Mouse (Mus musculus) frontal cortex, adult (tissue): ENCODE data around the gene Zeb2.
A peak's percentile ranks its signal among the peaks of the same experiment; 100 is the strongest.

Source experiments
- ATAC-seq: cut with Nextera tagmentation; 2 replicates; pipeline ENCODE4 v1.9.2; 2017; ENCODE audit warnings: mild to moderate bottlenecking, moderate library complexity, mixed read lengths; ENCODE audit not compliant: low TSS enrichment

Zeb2 gene

DNA sequence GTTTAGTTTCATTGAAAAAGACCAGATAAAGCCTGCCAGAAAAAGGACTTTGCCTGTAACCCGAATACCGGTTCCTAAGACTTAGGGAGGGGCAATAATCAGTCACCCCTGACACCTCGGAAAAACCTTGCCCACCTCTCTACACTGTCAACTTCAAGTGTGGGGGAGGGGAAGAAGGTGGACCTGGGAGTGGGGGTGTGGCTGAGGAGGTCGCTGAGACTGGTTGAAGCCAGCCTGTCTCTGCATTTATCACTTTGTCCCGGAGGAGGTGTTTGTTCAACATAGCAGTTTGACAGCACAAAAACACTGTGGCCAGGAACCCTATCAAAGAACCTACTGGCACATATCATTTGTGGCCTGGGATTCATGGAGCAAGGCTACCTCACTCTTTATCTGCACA is 19.2 kb downstream of the Zeb2 start:
- no peak for ATAC-seq

DNA sequence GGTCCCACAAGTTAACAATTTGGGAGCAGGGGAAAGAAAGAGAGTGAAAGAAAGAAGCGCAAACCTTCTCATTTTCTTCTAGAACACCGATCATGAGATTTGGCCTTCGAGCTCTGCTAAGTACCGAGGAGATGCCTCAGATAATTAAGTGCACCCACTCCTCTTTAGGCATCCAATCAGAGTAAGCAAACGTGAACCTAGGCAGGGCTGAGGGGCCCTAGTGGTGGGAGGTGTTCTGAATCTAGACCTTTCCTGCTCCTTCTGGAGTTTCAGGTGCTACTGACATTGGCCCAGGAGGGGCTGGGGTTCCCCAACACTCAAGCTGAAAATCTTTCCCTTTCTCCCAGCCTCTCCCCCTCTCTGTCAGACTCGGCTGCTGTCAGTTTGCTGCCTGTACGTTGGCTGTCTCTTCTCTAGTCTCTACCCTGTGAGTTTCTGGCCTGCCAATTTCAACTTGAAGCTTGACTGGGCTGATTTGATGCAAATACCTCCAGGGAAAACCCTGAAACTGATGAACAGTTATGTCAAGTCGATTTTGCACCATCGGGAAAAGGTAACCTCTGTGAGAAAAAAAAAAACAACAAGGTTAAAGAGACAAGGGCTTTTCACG is 20.5 kb downstream of the Zeb2 start:
- ATAC-seq, result no peak

DNA sequence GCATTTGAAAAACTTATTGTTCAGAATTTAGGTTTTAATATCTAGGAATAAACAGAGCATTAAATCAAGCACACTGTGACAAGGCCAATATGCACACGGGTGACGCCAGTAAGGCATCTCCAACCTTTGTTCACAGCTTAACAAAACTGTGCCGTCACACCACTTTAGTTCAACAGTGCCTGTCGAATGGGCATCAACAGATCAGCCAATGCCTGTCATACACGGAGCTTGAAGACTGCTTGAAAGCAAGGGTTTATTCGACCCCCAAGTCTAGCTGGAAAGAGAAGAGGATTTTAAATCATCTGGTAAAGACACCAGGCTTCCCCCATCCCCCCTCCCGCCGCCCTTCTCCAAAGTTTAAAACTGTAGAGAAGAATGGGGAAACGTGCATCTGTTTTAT is 21.4 kb downstream of the Zeb2 start:
- no peak for ATAC-seq

DNA sequence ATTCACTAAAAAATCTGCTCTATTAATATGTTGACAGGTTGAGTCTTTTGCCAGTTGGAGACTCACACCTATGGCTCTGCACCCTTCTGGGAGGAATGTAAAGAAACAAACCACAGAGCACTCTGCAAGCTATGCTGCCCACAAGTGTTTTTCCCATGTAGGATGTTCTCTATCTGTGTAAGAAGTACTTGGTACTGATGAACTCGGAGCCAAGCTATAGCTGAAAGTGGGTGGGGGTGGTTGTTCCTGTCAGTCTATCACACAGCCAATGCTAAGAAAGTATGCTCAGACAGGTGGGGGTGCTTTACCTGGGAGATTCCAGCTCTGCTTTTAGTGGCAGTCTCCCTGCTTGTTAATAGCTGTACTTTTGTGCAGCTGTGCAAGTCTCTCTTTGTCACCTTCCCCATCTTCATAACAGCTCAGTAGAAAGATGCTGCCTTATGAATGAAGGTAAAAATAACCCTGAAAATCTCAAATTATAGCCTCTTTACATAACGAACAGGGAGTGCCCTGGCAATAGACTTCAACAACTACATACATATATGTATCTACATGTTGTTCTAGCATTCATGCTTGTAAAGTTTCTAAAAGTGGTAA is 22.7 kb downstream of the Zeb2 start:
- peak; percentile 18; the same call in 1 of the 2 replicates for ATAC-seq

DNA sequence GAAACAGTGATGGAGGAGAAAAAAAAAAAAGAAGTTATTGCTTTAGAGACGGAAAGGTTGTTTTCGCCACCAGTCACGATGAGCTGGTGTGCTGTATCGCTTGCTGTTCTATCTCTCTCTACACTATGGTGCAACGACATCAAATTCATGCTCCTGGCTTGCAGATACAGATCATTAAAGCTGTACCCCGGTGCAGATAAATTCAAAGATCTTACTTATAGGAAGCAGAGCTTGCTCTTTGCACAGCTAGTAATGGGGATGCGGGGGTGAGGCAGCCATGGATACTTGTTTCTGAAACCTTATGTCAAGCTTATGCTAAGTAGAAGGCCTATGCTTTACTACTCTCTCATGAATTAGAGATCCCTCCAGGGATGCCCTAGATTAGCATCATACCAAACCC is 23.7 kb downstream of the Zeb2 start:
- peak; percentile 19 for ATAC-seq

DNA sequence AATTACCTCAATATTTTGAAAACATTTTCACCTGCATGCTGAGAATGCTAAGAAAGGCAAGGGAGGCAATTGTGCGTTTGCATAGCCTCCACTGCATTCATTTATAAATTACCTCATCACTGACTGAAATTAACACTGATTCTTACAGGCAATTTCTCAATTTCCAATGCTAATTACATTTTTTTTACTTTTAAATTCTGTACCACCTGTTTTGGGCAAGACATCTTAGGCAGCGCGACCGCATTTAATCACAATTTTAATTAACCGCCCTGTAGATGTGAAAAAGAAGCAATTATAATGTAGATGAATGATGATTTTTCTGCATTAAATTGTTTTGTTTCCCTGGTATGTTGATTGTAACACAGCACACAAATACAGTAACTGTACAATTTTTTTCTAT is 24.5 kb downstream of the Zeb2 start:
- ATAC-seq, result no peak

DNA sequence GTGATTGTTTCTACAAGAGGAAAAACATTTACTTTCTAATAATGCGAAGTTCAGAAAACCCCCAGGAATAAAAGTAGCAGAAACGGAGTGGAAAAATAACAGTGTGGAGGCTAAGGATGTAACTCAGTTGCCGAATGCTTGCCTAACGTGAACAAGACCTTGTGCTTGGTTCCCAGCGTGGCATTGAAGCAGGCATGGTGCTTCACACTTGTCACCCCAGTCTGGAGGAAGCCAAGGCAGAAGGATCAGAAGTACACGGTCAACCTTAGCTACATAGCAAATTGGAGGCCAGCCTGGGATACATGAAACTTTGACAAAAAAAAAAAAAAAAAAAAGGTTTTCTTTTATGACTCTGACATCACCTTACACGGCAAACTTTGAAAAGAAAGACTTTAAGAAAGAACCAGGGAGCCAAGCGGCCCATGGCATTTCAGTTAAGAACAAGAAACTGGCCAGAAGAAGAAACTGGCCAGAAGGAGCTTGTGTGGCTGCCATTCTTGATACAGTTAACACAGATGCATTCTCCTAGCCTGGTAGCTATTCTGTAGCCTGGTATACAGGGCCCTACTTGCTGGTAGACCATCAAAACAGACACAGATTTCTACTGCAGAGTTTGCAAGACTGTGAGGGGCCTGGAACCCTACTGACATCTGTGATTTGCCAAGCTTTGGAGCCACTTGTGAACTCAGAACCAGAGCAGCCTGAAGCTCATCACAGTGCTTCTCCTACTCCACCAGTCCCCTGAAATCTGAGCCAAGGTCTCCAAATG is 26.5 kb downstream of the Zeb2 start:
- ATAC-seq, result no peak

DNA sequence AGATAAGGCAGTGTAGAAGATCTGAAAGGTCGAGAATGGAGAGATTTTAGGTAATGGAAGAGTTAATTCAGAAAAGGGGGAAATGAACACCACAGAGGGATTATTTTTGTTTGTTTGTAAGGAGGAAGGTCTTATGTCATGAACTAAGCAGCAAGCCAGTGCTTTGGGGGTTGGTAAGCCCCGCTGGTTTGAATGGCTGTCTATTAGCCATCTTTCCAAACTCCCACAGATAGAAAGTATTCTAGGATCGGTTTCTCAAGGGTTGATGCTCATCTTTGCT is 28.0 kb downstream of the Zeb2 start:
- no peak for ATAC-seq

DNA sequence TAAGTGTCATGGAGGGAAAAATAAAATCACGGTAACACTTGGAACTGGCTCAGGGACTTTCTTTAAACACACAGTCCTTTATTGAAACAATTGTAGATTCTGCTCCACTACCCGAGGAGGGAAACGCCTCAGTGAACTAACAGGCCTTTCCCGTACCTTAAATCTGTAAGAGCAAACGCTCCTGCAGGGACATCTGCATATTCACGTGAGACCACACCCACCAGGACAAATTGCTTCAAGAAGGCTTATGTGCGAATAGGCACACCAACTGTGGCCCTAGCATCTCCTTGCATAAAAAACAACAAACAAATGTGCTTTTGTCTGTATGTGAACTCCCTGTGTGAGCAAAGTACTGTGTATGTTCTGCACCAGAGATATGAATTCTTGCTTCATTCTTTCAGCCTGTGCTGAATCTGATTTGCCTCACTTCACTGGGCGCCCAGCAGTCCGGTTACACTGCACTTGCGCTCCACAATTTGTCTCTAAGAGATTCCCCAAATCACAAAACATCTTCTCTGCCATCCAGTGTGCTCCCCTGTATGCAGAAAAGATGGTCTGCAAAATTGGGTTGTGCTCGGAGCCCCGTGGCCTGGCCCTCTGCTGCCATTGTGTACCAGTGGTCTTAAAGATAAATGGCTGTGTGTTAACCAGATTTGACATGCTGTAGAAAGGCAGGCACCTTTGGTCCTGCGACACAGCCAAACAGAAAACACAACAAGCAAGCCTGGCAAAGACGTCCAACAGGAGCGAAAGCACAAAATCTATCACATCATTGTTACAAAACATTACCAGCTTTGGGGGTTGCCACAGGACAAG is 28.6 kb downstream of the Zeb2 start:
- no peak; the same call in 1 of the 2 replicates for ATAC-seq

DNA sequence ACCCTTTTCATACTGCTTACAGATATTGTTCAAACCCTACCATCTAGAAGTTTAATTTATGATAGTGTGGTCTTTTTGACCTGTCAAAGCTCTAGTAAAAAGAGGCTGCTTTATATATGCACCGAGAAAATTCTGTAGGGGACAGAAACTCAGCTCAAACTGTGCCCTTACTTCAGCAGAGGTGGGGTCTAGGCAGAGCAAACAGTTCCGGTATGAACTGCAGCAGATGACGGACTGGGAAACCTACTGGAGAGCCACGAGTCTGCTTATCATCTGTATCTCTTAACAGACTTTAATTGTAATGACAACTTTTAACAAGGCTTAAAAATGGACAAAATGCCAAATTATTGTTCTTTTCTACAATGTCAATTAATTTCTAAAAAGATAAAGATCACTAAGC is 30.0 kb downstream of the Zeb2 start:
- ATAC-seq, result no peak

DNA sequence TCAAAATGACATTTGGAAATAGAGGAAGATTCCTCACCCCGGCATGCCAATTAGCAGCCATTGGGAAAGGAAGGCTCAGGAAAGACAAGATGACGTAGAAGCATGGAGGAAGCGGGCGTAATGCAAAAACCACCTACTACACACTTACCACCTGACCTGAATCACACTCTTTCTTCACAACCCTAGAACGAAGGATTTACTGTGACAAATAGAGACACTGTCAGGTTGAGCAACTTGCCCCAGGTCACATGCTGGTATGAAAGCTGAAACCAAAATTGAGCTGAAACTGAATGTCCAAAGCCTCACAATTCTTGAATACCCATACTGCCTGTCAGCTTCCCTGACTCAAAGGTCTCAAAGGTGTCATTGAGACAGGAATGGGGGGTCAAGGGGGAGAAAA is 31.5 kb downstream of the Zeb2 start:
- 0 out of 2 replicates have a peak, but pooled peaks have one; percentile 7 for ATAC-seq

DNA sequence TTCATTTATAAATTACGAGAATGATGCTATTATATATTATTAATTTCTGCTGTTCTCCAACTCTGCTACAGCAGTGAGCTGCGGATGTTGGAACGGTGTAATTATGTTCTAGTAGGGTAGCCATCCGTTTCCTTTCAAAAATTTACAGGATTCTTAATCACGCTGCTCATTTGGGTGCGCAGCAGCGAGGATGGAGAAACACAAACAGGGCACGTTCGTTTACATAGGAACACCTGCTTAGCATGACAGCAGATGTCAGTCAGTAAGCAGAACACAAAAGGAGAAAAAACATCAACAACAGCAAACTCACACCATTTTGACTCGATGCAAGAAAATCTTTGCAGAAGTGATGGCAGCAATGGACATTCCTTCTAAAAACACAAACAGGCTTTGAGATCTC is 34.2 kb downstream of the Zeb2 start:
- no peak for ATAC-seq

DNA sequence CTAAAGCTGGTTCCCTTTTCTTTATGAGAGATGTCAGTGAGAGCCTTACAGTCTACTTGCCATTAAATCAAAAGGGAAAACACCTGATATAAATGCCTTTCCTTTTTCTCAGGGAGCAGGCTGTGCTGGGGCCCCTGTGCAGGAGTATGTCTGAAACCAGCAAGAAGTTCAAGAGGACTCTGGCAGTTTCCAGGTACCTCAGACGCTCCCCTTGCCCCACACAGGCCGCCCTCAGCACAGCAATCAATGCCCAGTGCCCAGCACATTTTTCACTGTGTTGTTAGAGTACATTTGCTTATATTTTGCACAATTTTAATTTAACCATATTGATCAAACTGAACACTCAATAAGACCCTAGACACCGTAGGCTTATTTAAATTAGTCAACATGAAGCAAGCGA is 35.6 kb downstream of the Zeb2 start:
- 0 out of 2 replicates have a peak, but pooled peaks have one; percentile 19 for ATAC-seq

DNA sequence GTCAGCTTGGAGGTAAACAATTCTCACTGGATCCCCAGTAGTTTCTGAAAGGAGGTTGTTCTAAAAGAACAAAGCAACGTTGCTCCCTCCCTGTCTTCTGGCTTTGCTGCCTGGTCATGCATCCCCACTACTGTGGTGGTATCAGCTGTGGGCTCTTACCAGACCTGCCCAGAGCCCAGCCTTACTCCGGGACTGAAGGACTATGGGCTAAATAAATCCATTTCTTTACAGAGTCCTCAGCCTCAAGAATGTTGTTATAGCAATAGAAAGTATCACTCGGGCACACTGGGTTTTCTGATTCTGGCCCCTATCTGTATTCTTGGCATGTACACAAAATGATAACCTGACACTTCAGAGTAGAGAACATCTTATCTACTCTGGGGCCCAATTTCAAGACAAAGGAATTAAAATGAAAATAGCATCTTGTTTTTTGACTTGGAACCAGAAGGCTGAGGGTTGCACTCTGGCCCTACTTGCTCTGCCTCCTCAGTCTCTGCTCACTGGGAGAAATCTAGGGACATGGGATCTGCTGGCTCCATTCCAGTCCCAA is 39.2 kb downstream of the Zeb2 start:
- no peak for ATAC-seq

DNA sequence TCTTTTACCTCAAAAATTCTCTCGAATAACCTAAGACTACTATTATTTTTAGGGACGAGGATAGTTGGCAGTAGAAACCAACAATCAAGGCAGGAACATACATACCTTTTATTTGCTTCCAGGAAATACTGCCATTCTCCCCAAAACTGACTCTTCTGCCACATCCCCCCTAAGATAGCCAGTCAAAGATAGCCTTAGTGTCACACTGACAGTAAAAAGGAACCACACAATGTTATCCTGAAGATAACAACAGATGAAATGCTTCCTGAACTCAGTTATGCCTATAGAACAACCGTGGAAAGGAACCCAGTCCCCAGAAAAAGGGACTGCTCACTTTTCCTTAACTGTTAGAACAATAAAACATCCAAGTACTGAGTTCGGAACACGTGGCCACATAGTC is 39.8 kb downstream of the Zeb2 start:
- ATAC-seq, result no peak

DNA sequence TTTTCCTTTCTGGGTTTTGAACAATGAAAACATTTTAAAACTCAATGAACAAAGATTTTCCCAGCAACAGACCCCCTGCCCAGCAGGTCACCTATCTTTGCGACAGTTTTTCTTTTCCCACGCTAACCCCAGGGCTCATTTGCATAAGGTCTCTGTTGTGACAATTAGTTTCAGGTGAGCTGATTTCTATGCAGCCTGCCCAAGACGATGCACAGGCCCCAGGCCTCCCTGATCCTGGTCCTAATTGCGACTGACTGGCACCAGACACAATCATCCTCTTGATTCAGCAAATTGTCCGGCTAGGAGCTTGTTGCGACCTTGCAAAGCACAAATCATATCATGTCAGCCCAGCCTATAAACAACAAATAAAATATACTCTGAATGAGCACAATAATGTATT is 44.2 kb downstream of the Zeb2 start:
- ATAC-seq, result no peak

DNA sequence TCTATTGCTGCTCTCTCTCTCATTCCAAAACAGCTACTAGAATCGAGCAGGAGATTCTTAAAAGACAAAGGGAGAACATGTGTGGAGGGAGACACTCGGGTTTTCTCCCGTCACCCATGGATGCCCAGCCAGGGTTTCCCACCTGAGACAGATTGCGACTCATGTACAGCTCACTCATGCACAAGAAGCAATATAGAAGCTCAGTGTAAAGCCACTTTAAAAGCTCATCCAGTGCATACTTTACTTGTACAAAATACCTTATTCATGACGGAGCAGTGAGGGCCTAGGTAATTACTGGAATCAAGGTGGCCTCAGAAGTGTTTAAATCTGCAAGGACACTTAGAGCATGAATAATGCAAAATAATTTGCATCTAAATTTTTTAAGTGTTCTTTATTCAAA is 45.9 kb downstream of the Zeb2 start:
- ATAC-seq, result 0 out of 2 replicates have a peak, but pooled peaks have one; percentile 7

DNA sequence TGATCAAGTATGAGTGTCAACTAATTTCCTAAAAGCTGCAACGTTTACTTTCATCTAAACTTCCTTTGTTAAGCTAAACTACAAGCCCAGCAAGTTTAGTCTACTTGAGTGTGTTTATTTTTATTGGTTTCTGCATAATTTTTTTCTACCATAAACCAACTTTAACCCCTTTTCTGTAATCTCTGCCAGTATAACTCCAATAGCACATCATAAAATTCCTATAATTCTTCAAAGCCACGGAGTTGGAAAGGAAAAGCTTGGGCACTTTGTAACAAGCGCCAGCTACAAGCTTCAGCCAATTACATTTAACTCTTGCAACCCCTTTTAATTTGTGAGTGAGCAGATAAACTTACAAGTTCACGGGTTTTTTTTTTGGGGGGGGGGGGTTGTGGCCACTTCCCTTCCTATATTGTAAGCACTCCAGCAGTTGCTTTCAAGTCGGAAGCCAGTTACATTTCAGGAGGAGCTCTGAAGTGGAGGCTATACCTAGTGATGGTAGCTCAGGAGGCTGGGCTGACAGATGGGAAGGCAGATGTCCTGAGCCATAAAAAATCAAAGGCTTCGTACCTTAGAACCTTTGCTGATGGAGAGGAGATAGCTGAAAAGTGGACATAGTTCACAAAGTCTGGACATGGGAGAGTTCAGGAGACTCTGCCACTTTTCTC is 46.5 kb downstream of the Zeb2 start:
- ATAC-seq, result 0 out of 2 replicates have a peak, but pooled peaks have one; percentile 3

DNA sequence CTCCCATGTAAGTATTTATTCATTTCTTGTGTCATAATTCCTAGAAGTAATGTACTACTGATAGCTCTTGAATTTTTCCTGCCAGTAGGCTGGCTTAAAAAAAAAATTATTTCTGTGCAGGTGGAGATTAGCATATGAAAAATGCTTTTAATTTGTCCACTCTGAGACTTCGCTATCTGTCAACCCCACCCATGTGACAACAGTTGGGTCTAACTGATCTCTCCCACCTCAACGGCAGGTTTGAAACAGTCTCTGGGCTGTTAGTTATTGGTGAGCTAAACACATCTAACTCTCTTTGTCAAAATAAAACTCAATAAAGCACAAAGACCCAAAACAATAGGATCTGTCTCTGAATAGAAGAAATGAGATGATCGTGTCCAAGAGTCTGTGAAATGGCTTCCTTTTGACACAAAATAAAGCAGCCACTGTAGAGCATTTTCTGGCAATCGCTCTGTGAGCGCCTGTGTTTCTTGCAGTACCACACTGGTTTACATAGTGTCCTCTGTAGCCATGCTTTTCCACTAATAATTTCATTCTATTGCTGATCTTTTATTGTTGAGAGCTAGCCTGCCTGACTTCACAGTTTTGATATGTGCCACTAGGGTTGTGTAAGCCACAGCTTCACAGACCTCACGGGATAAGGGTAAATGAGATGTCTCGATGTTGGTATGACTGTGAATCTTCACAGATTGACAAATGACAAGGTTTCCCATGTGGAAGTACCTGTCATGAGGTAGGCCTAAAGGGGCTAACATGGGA is 48.2 kb downstream of the Zeb2 start:
- ATAC-seq, result no peak; the same call in 1 of the 2 replicates

DNA sequence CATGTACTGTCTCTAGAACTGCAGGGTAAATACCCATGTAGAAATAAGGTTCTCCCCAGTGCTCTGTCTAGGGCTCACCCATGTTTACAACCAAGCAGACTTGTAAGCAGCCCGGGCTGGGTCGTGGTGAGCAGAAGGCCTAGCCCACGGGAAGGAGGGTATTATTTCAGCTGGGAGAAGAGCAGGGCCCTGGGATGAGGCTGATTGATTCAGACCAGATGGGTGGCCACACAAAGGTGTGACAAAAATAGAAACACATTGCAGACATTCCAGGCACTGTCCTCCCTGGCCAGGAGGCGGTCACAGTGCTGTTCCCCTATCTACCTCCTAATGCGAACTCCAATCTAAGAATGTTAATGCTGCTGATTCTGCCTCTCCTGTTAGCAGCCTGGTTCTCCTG is 50.1 kb downstream of the Zeb2 start:
- ATAC-seq, result peak; percentile 13; the same call in 1 of the 2 replicates
